Mouse (Mus musculus) adrenal gland, adult 8-10 months (tissue): Measurements from ENCODE around the gene Gcnt2. TPM values are rescaled to one million over a fixed set of nuclear protein-coding genes. Genes with fewer than 3 reads are reported as not detected.
"Not testable (repeated sequence)": the region's sequence is repeated elsewhere in the genome, so short reads cannot be mapped to it uniquely, and the experiment has no call there.

Experiments
- DNase-seq: peaks from one replicate; pipeline ENCODE4 v3.0.0; 2022
- total RNA-seq, 4 experiments: library from RNA; stranded (reverse); gene quantifications; 2 replicates each; pipeline ENCODE4 v1.2.4; 2022

Gcnt2 gene
- total RNA-seq, 4 experiments from 2014 or later = 4.8 to 9.1 (median 7.1) TPM

- no peak for DNase-seq
These were observed 14.5 kb downstream of the Gcnt2 start for GRCm38 (mm10) chr13:40874021-40874420.

- no peak for DNase-seq
These were observed 15.9 kb downstream of the Gcnt2 start for GRCm38 (mm10) chr13:40875415-40875814.

GRCm38 (mm10) chr13:40877589-40877988 is 18.0 kb downstream of the Gcnt2 start:
- DNase-seq = no peak

- no peak for DNase-seq
These were observed 21.0 kb downstream of the Gcnt2 start for GRCm38 (mm10) chr13:40880557-40880956.

- DNase-seq = no peak
These were observed 23.1 kb downstream of the Gcnt2 start for GRCm38 (mm10) chr13:40882606-40883005.

GRCm38 (mm10) chr13:40883903-40884302 is 24.3 kb downstream of the Gcnt2 start:
- DNase-seq = no peak

GRCm38 (mm10) chr13:40884878-40885277 is 25.3 kb downstream of the Gcnt2 start:
- DNase-seq = no peak

- DNase-seq = no peak
These were observed 26.5 kb downstream of the Gcnt2 start for GRCm38 (mm10) chr13:40885935-40886642.

- DNase-seq = no peak
These were observed 27.3 kb downstream of the Gcnt2 start for GRCm38 (mm10) chr13:40886643-40887381.

GRCm38 (mm10) chr13:40890595-40890994 is 31.0 kb downstream of the Gcnt2 start:
- no peak for DNase-seq

- DNase-seq = not testable (repeated sequence)
These were observed 31.8 kb downstream of the Gcnt2 start for GRCm38 (mm10) chr13:40891369-40891768.

GRCm38 (mm10) chr13:40892043-40892442 is 32.5 kb downstream of the Gcnt2 start:
- DNase-seq = no peak

- DNase-seq = no peak
These were observed 33.0 kb downstream of the Gcnt2 start for GRCm38 (mm10) chr13:40892547-40892946.

GRCm38 (mm10) chr13:40893573-40893972 is 34.0 kb downstream of the Gcnt2 start:
- no peak for DNase-seq

GRCm38 (mm10) chr13:40898049-40898690 is 38.6 kb downstream of the Gcnt2 start:
- not testable (repeated sequence) for DNase-seq

- no peak for DNase-seq
These were observed 39.1 kb downstream of the Gcnt2 start for GRCm38 (mm10) chr13:40898698-40899097.

- no peak for DNase-seq
These were observed 39.9 kb downstream of the Gcnt2 start for GRCm38 (mm10) chr13:40899349-40899993.

GRCm38 (mm10) chr13:40899994-40900970 is 40.7 kb downstream of the Gcnt2 start:
- no peak for DNase-seq

- no peak for DNase-seq
These were observed 41.7 kb downstream of the Gcnt2 start for GRCm38 (mm10) chr13:40901263-40901662.

- no peak for DNase-seq
These were observed 42.4 kb downstream of the Gcnt2 start for GRCm38 (mm10) chr13:40901831-40902459.

- no peak for DNase-seq
These were observed 44.5 kb downstream of the Gcnt2 start for GRCm38 (mm10) chr13:40904080-40904479.
